Mouse (Mus musculus) adrenal gland, adult 2 months (tissue): Measurements from ENCODE around the gene Exoc4. TPM values are rescaled to one million over a fixed set of nuclear protein-coding genes. Genes with fewer than 3 reads are reported as not detected.

Experiments used
- DNase-seq: peaks from one replicate; pipeline ENCODE4 v3.0.0; 2021
- polyA plus RNA-seq: library from polyadenylated mRNA; depleted of rRNA; stranded (reverse); fragments of >200 nt; gene quantifications from 2 replicates; pipeline ENCODE4 v1.2.3, GENCODE M21; 2012
- total RNA-seq, 2 experiments: library from RNA; stranded (reverse); gene quantifications; 2 replicates each; pipeline ENCODE4 v1.2.3; 2021

Gene Exoc4
- total and polyA plus RNA-seq, 3 experiments, result 6.0 to 42.4 (median 40.4) TPM

DNA sequence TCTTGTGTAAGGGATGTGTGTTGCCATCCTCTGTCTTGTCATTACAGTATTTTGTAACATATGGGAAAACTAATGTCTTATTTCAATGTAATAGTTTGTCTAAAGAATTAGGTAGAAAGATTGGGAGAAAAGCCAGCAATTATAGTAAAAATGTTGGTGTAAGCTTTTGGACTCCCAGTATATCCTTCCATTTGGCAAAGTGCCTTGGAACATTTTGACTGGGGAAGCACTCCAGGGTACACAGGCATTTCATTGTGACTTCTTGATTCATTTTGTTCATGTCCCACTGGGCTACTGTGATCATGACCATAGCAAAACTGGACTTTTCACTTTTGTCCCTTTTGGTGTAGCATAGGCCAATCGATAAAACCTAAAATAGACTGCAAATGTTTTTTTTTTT, 61.6 kb downstream of the Exoc4 start:
- DNase-seq, result no peak

- no peak for DNase-seq
These were observed 74.0 kb downstream of the Exoc4 start for GRCm38 (mm10) chr6:33322849-33323248.

GRCm38 (mm10) chr6:33323386-33323785, 74.5 kb downstream of the Exoc4 start:
- peak; percentile 6 for DNase-seq

DNA sequence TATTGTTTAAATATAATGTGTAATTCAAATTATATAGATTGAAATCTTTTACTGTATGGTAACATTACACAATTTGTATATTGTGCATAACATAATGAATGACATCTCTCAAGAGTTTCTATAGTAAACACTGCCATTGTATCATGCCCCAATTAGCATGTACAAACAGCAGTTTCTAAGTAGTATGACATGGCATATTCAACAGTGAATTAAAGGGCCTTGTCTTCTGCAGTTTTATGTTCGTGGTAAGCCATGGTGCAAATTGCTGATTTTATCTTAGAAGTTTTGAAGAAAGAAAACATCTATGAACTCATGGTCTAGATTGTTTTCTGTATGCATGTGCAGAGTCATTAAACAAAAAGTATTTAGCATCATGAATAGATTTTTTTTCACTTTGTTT, 79.4 kb downstream of the Exoc4 start:
- no peak for DNase-seq

DNA sequence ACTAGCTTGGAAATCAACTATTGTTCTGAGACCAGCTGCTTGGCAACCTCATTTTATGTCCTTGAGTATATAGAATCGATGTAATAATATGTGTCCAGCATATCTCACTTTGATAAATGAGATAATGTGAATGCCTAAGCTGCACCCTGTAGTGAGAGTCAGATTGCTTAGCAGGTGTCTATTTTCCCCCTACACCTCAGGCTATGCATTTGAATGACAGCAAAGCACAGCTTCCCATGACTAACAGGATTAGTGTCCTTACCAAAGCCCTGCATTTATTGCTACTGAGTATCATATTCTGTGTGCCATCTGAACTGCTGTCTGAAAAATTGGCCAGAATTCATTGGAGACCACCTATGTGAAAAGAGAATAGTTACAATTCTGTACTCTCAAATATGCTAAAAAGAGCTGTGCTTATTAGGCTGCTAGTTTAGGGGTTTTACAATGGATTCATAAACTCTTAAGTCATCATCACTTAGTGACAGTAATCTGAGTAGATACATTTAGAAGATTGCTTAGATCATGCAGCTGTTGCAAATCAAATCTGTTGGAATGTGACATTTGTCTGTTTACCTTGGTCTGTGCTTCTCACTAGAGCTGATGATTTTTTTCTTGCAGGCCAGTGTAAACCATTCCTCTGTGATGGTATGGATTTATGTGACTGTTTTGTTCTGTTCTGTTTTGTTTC, 98.3 kb downstream of the Exoc4 start:
- DNase-seq, result no peak

- DNase-seq, result no peak
These were observed 112.7 kb downstream of the Exoc4 start for GRCm38 (mm10) chr6:33361613-33362012.

DNA sequence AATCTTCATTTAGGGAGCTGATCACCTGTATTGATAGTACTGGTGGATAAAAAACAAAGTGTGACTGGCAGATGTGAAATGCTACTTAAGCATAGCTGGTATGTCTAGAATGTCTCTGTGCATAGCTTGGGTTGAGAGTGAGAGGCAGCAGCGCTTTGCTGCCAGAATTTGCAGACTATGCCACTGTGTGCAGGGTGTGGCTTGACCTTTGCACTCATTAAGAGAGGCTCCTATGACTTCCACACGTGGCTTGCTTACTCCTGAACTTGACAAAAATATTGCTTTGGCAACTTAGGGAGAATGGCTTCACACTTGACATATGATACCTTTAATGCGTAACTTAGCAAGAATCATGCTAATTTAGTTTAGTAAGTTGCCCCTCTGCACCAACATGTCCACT, 131.6 kb downstream of the Exoc4 start:
- DNase-seq, result no peak

- DNase-seq, result no peak
These were observed 133.3 kb downstream of the Exoc4 start for GRCm38 (mm10) chr6:33382176-33382575.

- DNase-seq, result no peak
These were observed 143.1 kb downstream of the Exoc4 start for GRCm38 (mm10) chr6:33392020-33392419.

DNA sequence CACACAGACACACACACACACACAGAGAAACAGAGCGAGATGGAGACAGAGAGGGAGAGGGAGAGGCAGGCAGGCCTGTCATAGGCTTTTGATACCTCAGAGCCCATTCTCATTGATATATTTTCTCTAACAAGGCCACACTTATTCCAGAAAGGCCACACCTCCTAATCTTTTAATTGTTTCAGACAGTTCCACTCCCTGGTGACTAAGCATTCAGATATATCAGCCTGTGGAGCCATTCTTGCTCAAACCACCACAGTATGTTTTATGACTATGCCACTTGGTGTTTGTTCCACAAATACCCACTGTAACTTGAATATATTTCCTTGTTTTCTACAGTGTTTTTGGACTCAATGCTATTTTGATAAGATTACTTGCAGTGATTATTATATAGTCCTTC, 150.6 kb downstream of the Exoc4 start:
- DNase-seq, result no peak

- DNase-seq, result no peak
These were observed 152.3 kb downstream of the Exoc4 start for GRCm38 (mm10) chr6:33401161-33401560.

GRCm38 (mm10) chr6:33405562-33406275, 156.8 kb downstream of the Exoc4 start:
- DNase-seq, result no peak

DNA sequence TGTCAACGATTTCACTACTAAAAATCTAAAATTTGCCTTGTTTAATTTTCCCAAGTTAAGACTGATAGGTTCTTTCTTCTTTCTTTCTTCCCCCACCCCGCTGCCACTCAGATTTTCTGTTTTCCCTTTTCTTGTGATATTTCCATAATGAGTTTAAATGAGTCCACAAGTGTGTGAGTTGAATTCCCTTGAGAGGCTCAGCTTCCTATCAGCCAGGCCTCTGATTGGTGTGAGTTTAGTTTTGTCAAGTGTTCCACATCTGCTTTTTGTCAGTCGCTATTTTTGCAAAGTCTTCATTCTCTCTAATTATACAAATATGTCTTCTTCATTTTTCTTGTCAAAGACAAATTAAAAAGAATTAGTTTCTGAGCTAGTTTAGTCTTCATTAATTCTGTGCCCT, 160.7 kb downstream of the Exoc4 start:
- DNase-seq, result no peak

DNA sequence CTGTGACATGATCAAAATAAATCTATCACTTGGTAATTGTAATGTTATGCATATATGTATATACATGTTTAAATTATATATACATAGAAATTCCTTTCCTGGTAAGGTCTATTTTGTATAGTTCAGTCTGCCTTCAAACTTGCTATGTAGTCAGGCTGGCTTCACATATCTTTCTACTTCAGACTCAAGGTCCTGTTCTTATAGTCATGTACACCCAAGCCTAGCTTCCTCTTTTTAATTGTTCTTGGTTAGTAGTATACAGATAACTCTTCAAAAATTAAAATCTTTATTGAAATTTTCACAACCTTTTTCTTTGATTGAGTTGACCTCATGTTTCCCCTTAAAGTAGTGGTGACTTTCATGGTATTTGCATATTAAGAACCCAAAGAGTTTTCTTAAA, 176.1 kb downstream of the Exoc4 start:
- no peak for DNase-seq

DNA sequence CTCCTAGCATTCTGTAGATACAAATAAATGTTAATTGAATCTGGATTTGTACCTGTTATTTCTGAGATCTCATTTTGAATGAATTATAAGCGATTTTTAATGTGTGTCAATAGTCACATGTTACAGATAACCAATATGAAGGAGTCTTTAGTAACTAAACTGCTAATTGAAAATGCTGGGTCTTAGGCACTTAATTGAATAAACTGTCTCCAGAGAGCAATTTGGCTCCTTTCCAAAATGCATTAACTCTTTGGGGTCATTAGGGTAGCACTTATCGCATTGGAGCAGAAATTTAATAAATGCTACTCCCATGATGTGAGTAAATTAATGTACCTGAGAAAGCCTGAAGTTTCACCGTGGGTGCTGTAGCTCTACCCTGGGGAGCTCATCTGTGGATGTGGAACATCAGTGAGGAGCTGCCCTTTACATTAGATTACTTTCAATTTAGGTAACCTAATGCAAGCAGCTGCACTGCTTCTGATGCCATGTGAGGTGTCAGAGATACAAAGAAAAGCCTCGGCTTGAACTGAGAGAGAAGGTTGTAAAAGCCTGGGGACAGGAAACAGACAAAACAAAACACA, 182.4 kb downstream of the Exoc4 start:
- no peak for DNase-seq

DNA sequence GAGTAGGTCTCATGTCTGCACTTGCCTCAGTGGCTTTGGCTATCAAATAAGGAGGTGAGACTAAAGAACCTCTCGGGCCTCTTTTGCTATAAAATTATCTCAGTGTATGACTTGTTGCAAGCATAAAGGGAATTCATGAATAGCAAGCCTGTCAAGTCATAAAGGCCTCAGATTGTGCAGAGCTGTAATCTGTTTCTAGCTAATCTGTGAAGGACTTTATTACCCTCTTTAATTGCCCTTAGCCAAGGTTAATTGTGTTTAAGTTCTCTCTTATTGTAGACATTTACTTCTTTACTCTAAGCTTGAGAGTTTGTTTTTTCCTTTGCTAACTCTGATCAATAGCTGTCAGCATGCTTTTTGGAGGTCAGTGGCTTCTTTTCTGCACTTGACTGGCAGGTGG, 191.6 kb downstream of the Exoc4 start:
- no peak for DNase-seq

DNA sequence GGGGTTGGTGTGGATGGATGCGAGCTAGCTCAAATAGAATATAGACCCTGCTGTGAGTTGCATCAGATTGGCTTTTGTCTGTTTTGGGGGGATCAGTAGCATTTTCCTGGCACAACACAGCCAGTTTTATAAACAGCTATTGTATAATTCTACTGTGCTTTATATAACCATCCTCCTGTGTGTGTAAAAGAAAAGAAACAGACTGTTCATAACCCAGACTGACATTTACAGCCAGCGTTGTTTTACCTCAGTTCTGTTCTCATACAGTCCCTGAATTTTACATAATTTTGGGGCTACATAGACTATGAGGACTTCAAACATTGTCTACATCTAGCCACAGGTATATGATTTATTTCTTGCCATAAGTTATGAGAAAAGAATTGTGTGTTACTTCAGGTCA, 204.9 kb downstream of the Exoc4 start:
- DNase-seq, result no peak

GRCm38 (mm10) chr6:33454354-33454753, 205.5 kb downstream of the Exoc4 start:
- no peak for DNase-seq

DNA sequence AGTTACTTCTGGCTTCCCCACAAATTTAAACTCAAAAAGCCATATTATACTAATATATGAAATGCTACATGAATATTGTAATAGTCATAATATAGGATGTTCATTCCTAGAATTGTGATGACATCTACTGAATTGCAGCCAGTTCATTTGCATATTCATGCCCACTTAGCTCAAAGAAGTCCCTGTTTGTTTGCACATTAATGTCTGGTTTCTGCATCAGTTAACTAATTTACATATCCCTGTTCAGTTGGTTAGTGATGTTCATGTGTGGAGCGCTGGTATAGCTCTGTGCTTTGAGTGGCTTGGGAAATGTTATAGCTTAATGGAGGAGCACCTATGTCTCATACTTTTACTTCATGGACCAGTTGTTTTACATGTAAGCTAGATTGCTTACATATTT, 206.4 kb downstream of the Exoc4 start:
- no peak for DNase-seq

DNA sequence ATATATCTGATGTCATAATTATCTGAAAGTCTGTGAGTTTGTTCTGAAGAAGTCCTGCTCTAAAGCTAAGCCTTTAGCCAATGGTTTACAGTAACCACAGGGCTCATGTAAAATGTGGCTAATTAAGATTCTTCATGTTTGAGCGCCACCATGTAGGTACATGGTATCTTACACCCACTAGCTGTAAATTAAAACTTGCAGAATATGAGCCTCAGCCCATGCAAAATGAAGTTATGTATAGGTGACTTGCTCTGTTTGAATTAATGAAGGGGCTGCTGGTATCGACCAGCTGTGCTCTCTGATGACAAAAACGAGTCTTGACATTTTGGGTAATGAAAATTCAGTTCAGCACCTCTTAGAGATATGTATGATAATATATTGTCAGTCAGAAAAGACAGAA, 216.0 kb downstream of the Exoc4 start:
- no peak for DNase-seq

GRCm38 (mm10) chr6:33465392-33465791, 216.5 kb downstream of the Exoc4 start:
- DNase-seq, result no peak

DNA sequence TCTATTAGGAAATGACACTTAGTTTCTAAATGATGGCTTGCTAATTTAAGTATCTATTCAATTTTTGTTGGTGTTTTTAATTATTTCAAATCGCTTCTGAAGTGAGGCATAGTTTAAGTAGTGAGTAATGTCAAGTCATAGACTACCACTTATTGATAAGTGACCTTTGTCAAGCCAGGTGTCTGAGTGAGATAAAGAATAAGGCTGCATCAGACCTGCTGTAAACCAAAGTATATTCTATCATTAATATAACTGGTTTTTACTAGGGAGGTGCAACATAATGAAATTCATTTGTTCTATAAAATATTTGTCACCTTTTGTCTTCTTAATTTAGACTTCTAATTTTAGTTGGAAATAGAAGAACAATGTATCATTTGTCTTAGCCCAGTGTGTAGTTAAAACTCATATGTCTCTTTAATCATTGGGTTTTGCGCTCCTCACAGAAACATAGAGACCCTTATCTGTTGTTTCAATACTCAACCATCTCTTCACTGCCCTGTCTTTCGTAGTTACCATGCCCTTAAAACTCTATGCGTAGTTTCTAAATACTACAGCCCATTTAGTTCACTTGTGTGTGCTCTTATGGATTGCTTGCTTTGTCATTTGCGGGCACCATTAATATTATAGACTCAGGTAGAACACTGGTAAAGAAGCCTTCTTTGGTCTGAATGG, 217.4 kb downstream of the Exoc4 start:
- no peak for DNase-seq

- DNase-seq, result no peak
These were observed 219.6 kb downstream of the Exoc4 start for GRCm38 (mm10) chr6:33468480-33468879.
